Mouse (Mus musculus) forebrain, embryonic 15.5 days (tissue): Measurements from ENCODE around the gene Dip2c. TPM values are rescaled to one million over a fixed set of nuclear protein-coding genes. Genes with fewer than 3 reads are reported as not detected.
A peak's percentile ranks its signal among the peaks of the same experiment; 100 is the strongest.

Source experiments
- ATAC-seq: fragments of 200-750 bp; cut with Nextera tagmentation; replicated peaks from 2 replicates; pipeline ENCODE4 v1.8.0; 2017; ENCODE audit warnings: mild to moderate bottlenecking, moderate TSS enrichment, moderate library complexity
- H3K27ac ChIP-seq: fragments of 300-500 bp; sonication (generic); replicated peaks from 2 replicates; pipeline ENCODE4 v1.5.1; 2015; ENCODE audit warnings: mild to moderate bottlenecking, inconsistent platforms
- H3K27me3 ChIP-seq: fragments of 300-500 bp; sonication (generic); 2 replicates; pipeline ENCODE4 v1.6.1; 2015; ENCODE audit warnings: inconsistent platforms
- H3K36me3 ChIP-seq: fragments of 300-500 bp; sonication (generic); 2 replicates; pipeline ENCODE4 v1.6.1; 2015; ENCODE audit warnings: mild to moderate bottlenecking, inconsistent platforms
- H3K4me1 ChIP-seq: fragments of 300-500 bp; sonication (generic); 2 replicates; pipeline ENCODE4 v1.6.1; 2015; ENCODE audit warnings: inconsistent platforms
- H3K4me2 ChIP-seq: fragments of 300-500 bp; sonication (generic); replicated peaks from 2 replicates; pipeline ENCODE4 v1.6.1; 2015; ENCODE audit warnings: mild to moderate bottlenecking, inconsistent platforms
- H3K4me3 ChIP-seq: fragments of 300-500 bp; sonication (generic); 2 replicates; pipeline ENCODE4 v1.5.1; 2015; ENCODE audit warnings: mild to moderate bottlenecking, inconsistent platforms
- H3K9ac ChIP-seq: fragments of 300-500 bp; sonication (generic); replicated peaks from 2 replicates; pipeline ENCODE4 v1.6.1; 2015; ENCODE audit warnings: mild to moderate bottlenecking, inconsistent platforms
- H3K9me3 ChIP-seq: fragments of 300-500 bp; sonication (generic); 2 replicates; pipeline ENCODE4 v1.6.1; 2016; ENCODE audit warnings: inconsistent platforms
- WGBS: fragments of 180-500 bp; shearing (Covaris S2); methylation state at CpG from one replicate; pipeline ENCODE4 v1.1.7; 2015; ENCODE audit warnings: mixed read lengths; 5-methylcytosine and 5-hydroxymethylcytosine counted together
- polyA plus RNA-seq: library from polyadenylated mRNA; unstranded; fragments of >200 nt; fragmentation: Nextera tagmentation; extraction: Ambion mirVana; gene quantifications from 2 replicates; pipeline ENCODE4 v1.2.1, GENCODE M21; 2015

The Dip2c gene
- polyA plus RNA-seq, 1 experiment from 2014 or later = 13.0 TPM

DNA sequence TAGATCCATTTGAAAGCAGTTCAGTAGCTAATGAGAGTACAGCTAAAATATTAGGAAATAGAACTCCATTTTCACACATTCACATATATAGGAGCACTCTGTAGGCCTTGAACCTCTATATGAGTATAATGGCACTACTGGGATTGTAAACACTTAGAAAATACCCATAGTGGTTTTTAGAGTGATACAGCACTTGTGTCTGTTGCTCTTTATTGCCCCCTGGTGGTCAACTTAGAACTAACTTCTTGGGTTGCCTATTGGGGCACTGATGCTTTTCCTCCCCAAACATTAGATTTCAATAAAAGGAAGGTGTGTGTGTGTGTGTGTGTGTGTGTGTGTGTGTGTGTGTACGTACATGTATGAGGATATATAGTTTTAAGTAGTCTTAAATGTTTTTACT, 190.9 kb downstream of the Dip2c start:
- Histone ChIP-seq H3K9ac (no peak overlapping the region), H3K4me3 (no peak overlapping the region), H3K36me3 (no peaks in the 10 kb centered on the region), H3K9me3 (no peaks in the 10 kb centered on the region), H3K4me2 (no peak overlapping the region), H3K27me3 (no peaks in the 10 kb centered on the region), H3K27ac (no peak overlapping the region), H3K4me1 (no peaks in the 10 kb centered on the region)
- peak; percentile 51 for ATAC-seq
- 33% methylated on average over 1 of the region's 1 CpGs for WGBS

DNA sequence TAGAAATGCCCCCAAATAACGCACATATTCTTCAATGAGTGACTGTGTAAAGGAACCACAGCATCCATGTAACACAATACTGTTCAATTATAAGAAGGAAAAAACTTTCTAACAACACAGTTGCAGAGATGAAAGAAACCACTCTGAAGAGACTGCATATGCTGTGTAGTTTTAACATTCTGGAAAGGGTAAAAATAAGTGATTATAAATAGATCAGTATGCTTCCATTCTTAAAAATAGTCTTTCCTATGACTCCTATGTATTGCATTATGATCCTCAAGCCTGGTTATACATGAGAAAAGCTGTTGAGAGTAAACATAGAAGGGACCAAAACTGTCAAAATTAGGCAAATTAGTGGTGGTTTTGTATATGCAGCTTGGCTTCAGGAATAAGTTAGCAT, 197.1 kb downstream of the Dip2c start:
- Histone ChIP-seq H3K4me2 (no peak overlapping the region), H3K27ac (no peak overlapping the region), H3K36me3 (no peaks in the 10 kb centered on the region), H3K27me3 (no peaks in the 10 kb centered on the region), H3K9me3 (no peaks in the 10 kb centered on the region), H3K9ac (no peak overlapping the region), H3K4me1 (no peaks in the 10 kb centered on the region), H3K4me3 (no peak overlapping the region)
- WGBS = 77% methylated on average over 1 of the region's 1 CpGs
- ATAC-seq = no peak

DNA sequence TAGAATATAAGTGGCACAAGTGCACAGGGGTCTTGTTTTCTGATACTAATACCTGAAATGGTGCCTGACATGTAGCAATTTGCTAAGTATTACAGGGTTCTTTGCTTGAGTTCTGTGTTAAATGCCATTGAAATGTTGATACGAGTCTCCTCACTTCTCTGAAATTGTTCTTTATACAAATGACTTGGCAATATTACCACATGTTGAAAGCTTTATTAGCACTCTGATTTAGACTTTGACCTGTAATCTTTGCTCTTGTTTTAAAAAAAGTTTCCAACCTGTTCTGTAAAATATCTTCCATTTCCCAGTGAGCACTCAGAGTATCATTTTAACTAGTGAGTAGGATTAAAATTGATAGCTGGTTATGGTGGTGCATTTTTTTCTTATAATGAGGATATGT, 205.4 kb downstream of the Dip2c start:
- Histone ChIP-seq H3K9me3 (no peaks in the 10 kb centered on the region), H3K4me3 (no peak overlapping the region), H3K4me1 (no peaks in the 10 kb centered on the region), H3K27me3 (no peaks in the 10 kb centered on the region), H3K27ac (no peak overlapping the region), H3K36me3 (no peaks in the 10 kb centered on the region), H3K9ac (no peak overlapping the region), H3K4me2 (no peak overlapping the region)
- no peak for ATAC-seq
- 82% methylated on average over 1 of the region's 1 CpGs for WGBS

DNA sequence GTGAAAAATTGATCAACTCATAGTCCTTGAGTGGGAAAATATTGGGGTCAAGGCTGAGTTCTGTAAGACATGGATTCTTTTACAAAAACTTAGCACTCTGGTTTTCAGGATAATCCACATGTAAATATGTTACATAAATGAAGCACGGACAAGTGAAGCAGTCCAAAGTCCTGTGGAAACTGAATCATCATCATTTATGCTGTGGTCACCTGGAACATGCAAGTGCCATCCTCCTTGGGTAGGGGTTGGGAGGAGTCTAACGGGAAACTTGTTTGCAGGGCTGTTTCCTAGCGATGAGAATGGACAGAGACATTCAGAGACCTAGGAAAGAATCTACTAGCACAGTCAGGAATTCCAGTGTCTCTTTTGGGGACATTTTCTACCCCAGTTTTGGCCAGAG, 213.4 kb downstream of the Dip2c start:
- no peaks in the 10 kb centered on the region for H3K9me3 ChIP-seq

DNA sequence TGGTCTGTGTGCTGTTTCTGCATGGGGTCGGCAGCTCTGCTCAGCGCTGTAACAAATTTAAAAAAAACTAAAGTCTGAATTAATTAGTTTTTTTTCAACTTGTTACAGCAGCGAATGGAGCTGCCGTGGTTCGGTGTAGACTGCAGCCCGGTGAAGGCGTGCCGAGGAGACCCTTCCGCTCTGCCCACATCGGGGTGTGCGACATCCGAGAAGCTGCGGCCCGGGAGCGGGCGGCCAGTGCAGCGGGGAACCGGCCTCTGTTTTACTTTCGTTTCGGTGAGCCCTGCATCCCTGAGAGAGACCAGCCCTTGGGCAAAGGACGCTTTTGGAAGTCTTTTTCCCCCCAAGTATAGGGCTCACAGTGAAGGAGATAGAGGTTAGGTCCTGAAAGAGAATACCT, 218.4 kb downstream of the Dip2c start:
- H3K4me3 ChIP-seq = no peak overlapping the region
- no peak overlapping the region for H3K9ac ChIP-seq
- H3K36me3 ChIP-seq = no peaks in the 10 kb centered on the region
- no peaks in the 10 kb centered on the region for H3K9me3 ChIP-seq
- no peaks in the 10 kb centered on the region for H3K4me1 ChIP-seq
- no peak overlapping the region for H3K27ac ChIP-seq
- 72% methylated on average over 21 of the region's 21 CpGs for WGBS
- ATAC-seq = 0 out of 2 replicates have a peak, but pooled peaks have one; percentile 41
- H3K27me3 ChIP-seq = no peaks in the 10 kb centered on the region
- peak overlapping the region; percentile 10 for H3K4me2 ChIP-seq

More for the DNA sequence above, 213.4 kb downstream of the Dip2c start:
- no peak overlapping the region for H3K4me3 ChIP-seq
- no peak for ATAC-seq
- H3K4me1 ChIP-seq = no peaks in the 10 kb centered on the region
- 90% methylated on average over 3 of the region's 3 CpGs for WGBS
- H3K4me2 ChIP-seq = no peak overlapping the region
- H3K36me3 ChIP-seq = no peaks in the 10 kb centered on the region
- H3K27ac ChIP-seq = no peak overlapping the region
- no peaks in the 10 kb centered on the region for H3K27me3 ChIP-seq
- H3K9ac ChIP-seq = no peak overlapping the region

DNA sequence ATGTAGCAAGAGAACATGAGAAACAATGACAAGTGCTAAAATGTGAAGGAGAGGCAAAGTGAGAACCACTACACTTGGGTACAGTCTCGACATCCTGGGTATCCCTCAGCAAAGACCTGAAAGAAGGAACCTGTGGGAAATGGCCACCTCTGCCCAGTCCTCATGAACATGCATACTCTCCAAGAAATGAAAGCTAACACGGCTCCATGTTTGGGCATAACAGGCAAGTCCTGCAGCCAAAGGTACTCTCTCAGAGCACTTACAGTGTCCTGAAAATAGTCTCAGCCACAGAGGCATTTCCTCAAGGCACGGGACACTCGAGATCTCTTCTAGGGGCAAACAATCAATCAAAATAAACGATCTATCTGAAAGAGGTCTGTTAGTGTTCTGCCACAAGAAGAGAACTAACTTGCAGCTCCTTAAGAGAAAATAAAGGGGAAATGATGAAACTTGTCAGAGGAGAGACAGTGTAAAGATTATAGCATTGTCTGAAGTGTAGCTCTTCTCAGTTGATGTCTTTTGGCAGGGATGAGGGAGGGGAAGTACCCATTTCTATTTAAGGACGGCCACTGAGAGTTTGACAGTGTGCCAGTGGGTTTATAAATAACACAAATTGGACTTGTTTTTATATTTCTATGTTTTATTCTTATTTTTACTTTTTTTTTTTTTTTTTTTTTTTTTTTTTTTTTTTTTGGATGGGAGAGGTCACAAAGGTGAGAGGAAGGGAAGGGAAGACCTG, 228.0 kb downstream of the Dip2c start:
- Histone ChIP-seq H3K9ac (no peak overlapping the region), H3K4me3 (no peak overlapping the region), H3K4me2 (no peak overlapping the region), H3K9me3 (no peaks in the 10 kb centered on the region), H3K4me1 (peaks cover 3% of the 10 kb centered on the region; the same call in 1 of the 2 replicates), H3K27me3 (no peaks in the 10 kb centered on the region), H3K27ac (no peak overlapping the region), H3K36me3 (no peaks in the 10 kb centered on the region)
- 66% methylated on average over 6 of the region's 6 CpGs for WGBS
- ATAC-seq = 0 out of 2 replicates have a peak, but pooled peaks have one; percentile 41

DNA sequence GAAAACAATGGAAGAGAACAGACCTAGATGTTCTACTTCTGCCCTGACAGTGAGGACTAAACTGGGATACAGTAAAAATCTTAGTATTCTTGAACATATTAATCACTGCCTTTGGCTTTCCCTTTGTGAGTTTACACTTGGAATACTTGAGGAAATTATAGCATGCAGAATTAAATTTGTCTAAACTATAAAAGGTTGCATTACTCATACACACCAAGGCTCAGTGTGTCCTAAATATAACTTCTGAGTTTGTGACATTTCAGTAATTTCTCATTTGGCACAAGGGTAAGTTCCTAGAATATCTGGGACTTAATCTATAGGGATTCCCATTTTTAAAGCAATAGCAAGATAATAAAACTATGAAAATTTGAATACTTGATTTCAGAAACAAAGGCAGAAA, 262.2 kb downstream of the Dip2c start:
- no peak for ATAC-seq
- no peaks in the 10 kb centered on the region for H3K27me3 ChIP-seq

DNA sequence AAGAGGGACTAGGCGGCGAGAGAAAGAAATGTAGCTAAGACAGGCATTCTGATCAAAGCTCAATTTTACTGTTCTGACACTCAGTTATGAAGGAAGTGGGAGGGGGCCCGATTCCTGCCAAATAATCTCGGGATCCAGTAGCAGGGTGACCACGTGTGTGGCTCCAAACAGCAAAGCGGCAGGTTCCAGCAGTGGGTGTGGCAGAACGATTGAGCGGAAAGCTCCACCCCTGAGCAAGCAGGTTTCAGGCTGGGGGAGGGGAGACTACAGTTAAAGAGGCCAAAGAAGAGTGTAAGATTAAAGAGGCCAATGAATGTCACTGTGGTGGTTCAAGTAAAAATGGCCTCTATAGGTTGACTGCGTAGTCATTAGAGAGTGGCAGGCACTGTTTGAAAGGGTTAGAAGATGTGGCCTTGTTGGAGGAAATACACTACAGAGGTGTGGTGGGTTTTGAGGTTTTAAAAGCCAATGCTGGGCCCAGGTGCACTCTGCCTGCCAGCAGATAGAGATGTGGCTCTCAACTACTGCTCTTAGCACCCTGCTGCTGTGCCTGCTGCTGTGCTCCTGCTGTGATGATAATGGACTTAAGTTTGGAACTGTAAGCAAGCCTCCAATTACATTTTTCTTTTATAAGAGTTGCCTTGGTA, 271.5 kb downstream of the Dip2c start:
- Histone ChIP-seq H3K4me2 (no peak overlapping the region), H3K27ac (no peak overlapping the region), H3K4me3 (no peak overlapping the region), H3K9me3 (no peaks in the 10 kb centered on the region), H3K4me1 (peaks cover 8% of the 10 kb centered on the region; the same call in 1 of the 2 replicates), H3K27me3 (no peaks in the 10 kb centered on the region), H3K36me3 (no peaks in the 10 kb centered on the region), H3K9ac (no peak overlapping the region)
- ATAC-seq = no peak
- 17% methylated on average over 9 of the region's 9 CpGs for WGBS

More for the DNA sequence above, 262.2 kb downstream of the Dip2c start:
- Histone ChIP-seq H3K4me1 (no peaks in the 10 kb centered on the region), H3K36me3 (no peaks in the 10 kb centered on the region), H3K4me3 (no peak overlapping the region), H3K4me2 (no peak overlapping the region), H3K9me3 (no peaks in the 10 kb centered on the region), H3K9ac (no peak overlapping the region), H3K27ac (no peak overlapping the region)

DNA sequence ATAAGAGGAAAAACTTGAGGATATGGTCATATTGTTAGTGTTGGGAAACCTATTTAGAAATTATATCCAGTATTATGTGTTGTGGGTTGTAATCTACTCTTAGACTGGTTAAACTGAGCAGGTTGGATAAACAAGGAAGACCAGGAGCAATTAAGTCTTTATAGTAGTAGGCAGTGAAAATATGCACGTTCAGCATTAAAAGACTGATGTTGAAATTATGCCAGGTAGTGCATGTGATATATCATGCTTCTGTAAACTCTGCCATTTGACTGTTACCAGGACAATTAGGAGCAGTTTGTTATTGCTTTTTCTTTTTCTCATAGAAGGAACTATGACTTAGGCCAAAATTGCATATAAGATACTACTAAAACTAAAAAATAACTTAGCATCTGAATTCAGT, 285.8 kb downstream of the Dip2c start:
- H3K9ac ChIP-seq = no peak overlapping the region
- 87% methylated on average over 1 of the region's 1 CpGs for whole genome bisulfite sequencing

DNA sequence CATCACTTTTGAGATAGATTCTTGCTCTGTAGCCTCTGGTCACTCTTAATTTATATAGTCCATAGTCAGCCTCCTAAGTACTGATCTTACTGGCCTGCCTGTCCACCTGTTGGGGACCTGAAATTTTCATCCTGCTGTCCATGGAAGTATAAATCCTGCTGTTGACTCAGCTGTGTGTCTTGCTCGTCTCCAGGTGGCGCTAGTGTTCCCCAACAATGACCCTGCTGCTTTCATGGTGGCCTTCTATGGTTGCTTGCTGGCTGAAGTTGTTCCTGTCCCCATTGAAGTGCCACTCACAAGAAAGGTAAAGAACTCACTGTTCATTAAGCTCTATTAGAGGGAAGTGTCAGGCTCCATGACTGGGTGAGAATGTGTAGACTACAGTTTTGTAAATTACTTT, 286.6 kb downstream of the Dip2c start:
- Histone ChIP-seq H3K9ac (no peak overlapping the region), H3K27me3 (no peaks in the 10 kb centered on the region), H3K36me3 (no peaks in the 10 kb centered on the region; the same call in 1 of the 2 replicates), H3K4me3 (no peak overlapping the region), H3K27ac (no peak overlapping the region), H3K9me3 (no peaks in the 10 kb centered on the region), H3K4me1 (no peaks in the 10 kb centered on the region), H3K4me2 (no peak overlapping the region)
- ATAC-seq = no peak
- 11% methylated on average over 2 of the region's 2 CpGs for WGBS

More for the DNA sequence above, 285.8 kb downstream of the Dip2c start:
- Histone ChIP-seq H3K27me3 (no peaks in the 10 kb centered on the region), H3K4me1 (no peaks in the 10 kb centered on the region), H3K4me3 (no peak overlapping the region), H3K27ac (no peak overlapping the region), H3K4me2 (no peak overlapping the region), H3K36me3 (no peaks in the 10 kb centered on the region; the same call in 1 of the 2 replicates), H3K9me3 (no peaks in the 10 kb centered on the region)
- no peak for ATAC-seq

DNA sequence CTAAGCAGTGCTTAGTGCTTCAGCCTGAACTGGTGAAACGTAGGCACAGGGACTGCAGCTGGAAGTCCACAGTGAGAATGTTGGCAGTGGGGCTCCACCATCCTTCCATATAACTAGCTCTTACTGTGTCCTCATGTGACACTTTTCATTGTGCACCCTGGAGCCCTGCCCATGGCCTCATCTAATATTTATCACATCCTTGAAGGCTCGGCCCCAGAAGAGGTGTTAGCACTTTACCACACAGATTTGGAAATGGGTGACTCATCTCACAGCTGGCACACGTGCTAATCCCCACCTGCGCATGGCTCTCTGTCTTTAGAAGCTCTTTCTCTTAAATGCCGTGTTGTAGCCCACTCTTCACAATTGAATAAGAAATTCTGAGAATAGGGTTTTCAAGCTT, 292.5 kb downstream of the Dip2c start:
- 86% methylated on average over 5 of the region's 5 CpGs for WGBS
- H3K27me3 ChIP-seq = no peaks in the 10 kb centered on the region
- H3K4me2 ChIP-seq = no peak overlapping the region
- H3K4me1 ChIP-seq = no peaks in the 10 kb centered on the region
- no peaks in the 10 kb centered on the region for H3K9me3 ChIP-seq
- H3K4me3 ChIP-seq = no peak overlapping the region
- H3K36me3 ChIP-seq = peaks cover 16% of the 10 kb centered on the region; the same call in 1 of the 2 replicates
- no peak for ATAC-seq
- no peak overlapping the region for H3K27ac ChIP-seq
- no peak overlapping the region for H3K9ac ChIP-seq

DNA sequence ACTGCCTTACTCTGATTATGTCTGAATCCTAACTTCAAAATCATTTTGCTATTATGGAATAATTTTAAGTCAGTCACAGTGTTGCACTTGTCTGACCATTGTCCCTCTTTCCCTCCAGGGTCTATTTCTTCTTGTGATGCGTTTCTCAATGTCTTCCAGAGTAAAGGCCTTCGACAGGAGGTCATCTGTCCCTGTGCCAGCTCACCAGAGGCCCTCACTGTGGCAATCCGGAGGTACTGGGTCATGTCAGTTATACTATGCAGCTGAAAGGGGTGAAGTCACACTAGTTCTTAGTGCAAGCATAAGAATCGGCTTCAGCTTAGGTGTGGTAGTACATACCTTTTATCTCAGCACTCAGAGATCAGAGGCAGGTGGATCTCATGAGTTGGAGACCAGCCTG, 300.4 kb downstream of the Dip2c start:
- H3K4me2 ChIP-seq = no peak overlapping the region
- no peaks in the 10 kb centered on the region for H3K4me1 ChIP-seq
- no peak overlapping the region for H3K27ac ChIP-seq
- peaks cover 9% of the 10 kb centered on the region; the same call in 1 of the 2 replicates for H3K36me3 ChIP-seq
- H3K4me3 ChIP-seq = no peak overlapping the region
- H3K9me3 ChIP-seq = no peaks in the 10 kb centered on the region
- ATAC-seq = no peak
- 88% methylated on average over 4 of the region's 4 CpGs for WGBS
- no peak overlapping the region for H3K9ac ChIP-seq
- no peaks in the 10 kb centered on the region for H3K27me3 ChIP-seq
